In the genomic region with DNA sequence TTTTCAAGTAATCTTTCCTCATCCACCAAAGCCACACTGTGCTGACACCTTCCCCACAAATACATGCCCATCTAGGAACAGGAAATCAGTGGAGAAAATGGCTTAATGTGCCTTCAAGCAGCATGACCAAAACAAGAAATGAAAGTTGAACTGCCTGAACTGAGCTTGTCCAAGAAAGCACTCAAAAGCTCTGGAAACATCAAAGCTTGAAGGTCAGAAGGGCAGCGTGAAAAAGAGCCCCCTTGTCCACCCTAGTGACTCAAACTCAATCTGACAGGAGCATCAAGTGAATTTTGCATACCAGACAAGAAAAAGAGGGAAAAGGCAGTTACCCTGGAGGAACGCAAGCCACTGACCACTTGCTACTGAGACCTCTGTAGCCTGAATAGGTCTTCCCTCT, we compare ENCODE assay signal across 18 mouse cellular contexts.
A peak's percentile ranks its signal among the peaks of the same experiment; 100 is the strongest.
DNase-seq lines count a peak whose midpoint lies in the region; ATAC-seq lines count a peak whose summit lies in the region.
"Had no signal": no experiment of that assay in that cellular context is flagged by ENCODE, and none has a peak within 500 bp of the region (broad histone marks: within the 10 kb centered on the region; RNA-seq: fewer than 3 reads in every experiment).

No protein-coding gene starts in this region.

- H3K9me3 ChIP-seq in hindbrain, embryonic 10.5 days, result no peaks in the 10 kb centered on the region
- no peaks in the 10 kb centered on the region for H3K9me3 ChIP-seq in hindbrain, embryonic 12.5 days (replicated peaks)
- H3K9me3 ChIP-seq in embryonic facial prominence, embryonic 14.5 days (ENCODE audit: control insufficient read depth, low read length), result no peaks in the 10 kb centered on the region
- H3K9me3 ChIP-seq: forebrain, embryonic 15.5 days; heart, embryonic 13.5 days; intestine, embryonic 15.5 days had no signal

- H3K4me3 ChIP-seq in hindbrain, embryonic 10.5 days, result no peak overlapping the region
- H3K4me3 ChIP-seq in hindbrain, embryonic 12.5 days, result no peak overlapping the region
- H3K4me3 ChIP-seq in embryonic facial prominence, embryonic 14.5 days (ENCODE audit: low read depth, low read length), result no peak overlapping the region
- H3K4me3 ChIP-seq: forebrain, embryonic 15.5 days; heart, embryonic 13.5 days; intestine, embryonic 15.5 days had no signal

- no peaks in the 10 kb centered on the region for H3K27me3 ChIP-seq in hindbrain, embryonic 10.5 days (ENCODE audit: insufficient read depth, poor library complexity, severe bottlenecking)
- 0 out of 2 replicates have a peak, but pooled peaks cover 3% of the 10 kb centered on the region for H3K27me3 ChIP-seq in hindbrain, embryonic 12.5 days
- H3K27me3 ChIP-seq in embryonic facial prominence, embryonic 14.5 days (replicated peaks; ENCODE audit: control insufficient read depth, insufficient read depth, low read length), result no peaks in the 10 kb centered on the region
- H3K27me3 ChIP-seq: forebrain, embryonic 15.5 days; heart, embryonic 13.5 days; intestine, embryonic 15.5 days; Patski had no signal

- ATAC-seq in hindbrain, embryonic 12.5 days (ENCODE audit: low FRiP score), result no peak
- no peak for ATAC-seq in embryonic facial prominence, embryonic 14.5 days (ENCODE audit: low read depth)
- 0 out of 2 replicates have a peak, but pooled peaks have one; percentile 34 for ATAC-seq in megakaryocyte progenitor cell, adult 5-6 weeks (replicated peaks; ENCODE audit: poor library complexity)
- ATAC-seq: activated CD4-positive, CD25-positive, alpha-beta regulatory T cell, adult 4 months; forebrain, embryonic 15.5 days; intestine, embryonic 15.5 days; Patski had no signal

- H3K4me1 ChIP-seq in hindbrain, embryonic 10.5 days (replicated peaks), result peaks cover 21% of the 10 kb centered on the region
- H3K4me1 ChIP-seq in hindbrain, embryonic 12.5 days, result 0 out of 2 replicates have a peak, but pooled peaks cover 2% of the 10 kb centered on the region
- peaks cover 17% of the 10 kb centered on the region for H3K4me1 ChIP-seq in embryonic facial prominence, embryonic 14.5 days (ENCODE audit: control insufficient read depth, insufficient read depth, low read length)
- H3K4me1 ChIP-seq: forebrain, embryonic 15.5 days had no signal

- H3K27ac ChIP-seq in hindbrain, embryonic 10.5 days, result 0 out of 2 replicates have a peak overlapping the region, but pooled peaks have one; percentile 51
- H3K27ac ChIP-seq in hindbrain, embryonic 12.5 days, result no peak overlapping the region
- peak overlapping the region; percentile 28; the same call in 1 of the 2 replicates for H3K27ac ChIP-seq in embryonic facial prominence, embryonic 14.5 days (replicated peaks; ENCODE audit: low read depth, low read length)
- H3K27ac ChIP-seq: forebrain, embryonic 15.5 days; heart, embryonic 13.5 days; hindbrain, embryonic 14.5 days; intestine, embryonic 15.5 days had no signal

- DNase-seq in hindbrain, embryonic 10.5 days (ENCODE audit: low spot score), result no peak
- peak; percentile 32 for DNase-seq in embryo, embryonic 9.5 days (ENCODE audit: extremely low spot score)
- DNase-seq in embryonic facial prominence, embryonic 14.5 days (ENCODE audit: low spot score), result no peak
- no peak for DNase-seq in gastrocnemius, postnatal 25 days
- no peak for DNase-seq in right cerebral cortex, postnatal 4 days
- DNase-seq: adrenal gland, postnatal 14 days; cerebellum, adult 11-12 months; cerebellum, adult 9-10 months; cerebellum, postnatal 36 days; heart, postnatal 4 days had no signal

- no peak overlapping the region for H3K4me2 ChIP-seq in hindbrain, embryonic 12.5 days (replicated peaks)
- no peak overlapping the region for H3K4me2 ChIP-seq in embryonic facial prominence, embryonic 14.5 days (ENCODE audit: low read depth, low read length)
- H3K4me2 ChIP-seq: forebrain, embryonic 15.5 days; heart, embryonic 13.5 days; hindbrain, embryonic 14.5 days; intestine, embryonic 15.5 days had no signal

- no peak overlapping the region for H3K9ac ChIP-seq in hindbrain, embryonic 12.5 days
- no peak overlapping the region for H3K9ac ChIP-seq in embryonic facial prominence, embryonic 14.5 days (ENCODE audit: low read depth, low read length)
- H3K9ac ChIP-seq: forebrain, embryonic 15.5 days; heart, embryonic 13.5 days; hindbrain, embryonic 14.5 days; intestine, embryonic 15.5 days had no signal

- WGBS in hindbrain, embryonic 10.5 days, result 27% methylated on average over 2 of the region's 2 CpGs
- 52% methylated on average over 2 of the region's 2 CpGs for WGBS in hindbrain, embryonic 12.5 days
- WGBS in embryonic facial prominence, embryonic 14.5 days, result 46% methylated on average over 2 of the region's 2 CpGs

- H3K36me3 ChIP-seq in hindbrain, embryonic 10.5 days, result no peaks in the 10 kb centered on the region
- no peaks in the 10 kb centered on the region for H3K36me3 ChIP-seq in hindbrain, embryonic 12.5 days
- H3K36me3 ChIP-seq in embryonic facial prominence, embryonic 14.5 days (ENCODE audit: control insufficient read depth, insufficient read depth, low read length), result no peaks in the 10 kb centered on the region
- H3K36me3 ChIP-seq: forebrain, embryonic 15.5 days; heart, embryonic 13.5 days; intestine, embryonic 15.5 days had no signal
